Mouse (Mus musculus) cerebellum, adult 2 months (tissue): Measurements from ENCODE around the gene Fbxl17.

Experiments
- CTCF ChIP-seq: fragments of 200-500 bp; IDR thresholded peaks from 2 replicates; pipeline ENCODE4 v1.5.1; 2011; ENCODE audit warnings: low read depth, mild to moderate bottlenecking, control low read depth, low read length, moderate library complexity, borderline replicate concordance; ENCODE audit not compliant: insufficient read depth
- POLR2A ChIP-seq: fragments of 200-500 bp; IDR thresholded peaks from 2 replicates; pipeline ENCODE4 v1.6.1; 2011; ENCODE audit warnings: low read length, control low read depth, borderline replicate concordance; ENCODE audit not compliant: insufficient read depth

DNA sequence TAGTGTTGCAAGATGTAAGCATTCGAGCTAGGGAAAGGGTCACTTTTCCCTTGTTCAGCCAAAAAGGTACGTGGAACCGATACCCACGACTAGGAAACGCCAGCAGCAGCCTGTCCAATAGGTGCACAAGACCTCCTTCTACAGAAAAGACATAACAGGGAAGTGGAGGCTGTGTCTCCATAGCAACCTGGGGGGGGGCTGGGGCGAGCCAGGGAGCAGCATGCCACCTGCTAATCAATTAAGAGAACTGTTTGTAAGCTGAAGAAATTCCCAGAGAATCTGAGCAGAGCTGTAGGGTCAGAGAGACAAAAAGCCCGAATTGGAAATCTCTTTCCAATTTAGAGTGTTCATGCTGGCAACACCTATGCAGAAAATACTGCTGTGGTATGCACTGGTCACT, 356.0 kb downstream of the Fbxl17 start:
- TF ChIP-seq CTCF = no peak
- TF ChIP-seq POLR2A = no peak
